Mouse (Mus musculus): ENCODE measurements around the gene Uba5. TPM values are rescaled to one million over a fixed set of nuclear protein-coding genes. Genes with fewer than 3 reads are reported as not detected.
A peak's percentile ranks its signal among the peaks of the same experiment; 100 is the strongest.

Gene Uba5
- polyA plus RNA-seq, 1 experiment: 19.1 TPM

- H3K4me1 ChIP-seq (replicated peaks; ENCODE audit: control insufficient read depth, insufficient read depth, low read length): no peaks in the 10 kb centered on the region
- H3K27ac ChIP-seq (ENCODE audit: control insufficient read depth, insufficient read depth, low read length): no peak overlapping the region
- DNase-seq: no peak
- no peaks in the 10 kb centered on the region for H3K27me3 ChIP-seq (ENCODE audit: control insufficient read depth, insufficient read depth, low read length)
- no peak overlapping the region for H3K4me3 ChIP-seq (ENCODE audit: control insufficient read depth, insufficient read depth, low read length)
- WGBS: 90% methylated on average over 8 of the region's 8 CpGs
- TF ChIP-seq CTCF (IDR thresholded peaks at IDR 0.05; ENCODE audit: borderline replicate concordance, control insufficient read depth, extremely low read depth, insufficient read depth, low read length, poor library complexity) (no peak), POLR2A (IDR thresholded peaks at IDR 0.05; ENCODE audit: control insufficient read depth, extremely low read depth, insufficient read depth, low read length, poor library complexity) (no peak)
- H3K36me3 ChIP-seq (ENCODE audit: control insufficient read depth, insufficient read depth, low read length): no peaks in the 10 kb centered on the region
Measured at GRCm38 (mm10) chr9:104070863-104071604, 8.1 kb upstream of the Uba5 start.

- WGBS: 86% methylated on average over 4 of the region's 4 CpGs
- no peak for DNase-seq
- no peak overlapping the region for H3K4me3 ChIP-seq (ENCODE audit: control insufficient read depth, insufficient read depth, low read length)
- no peaks in the 10 kb centered on the region for H3K36me3 ChIP-seq (ENCODE audit: control insufficient read depth, insufficient read depth, low read length)
- TF ChIP-seq POLR2A (IDR thresholded peaks at IDR 0.05; ENCODE audit: control insufficient read depth, extremely low read depth, insufficient read depth, low read length, poor library complexity) (no peak), CTCF (IDR thresholded peaks at IDR 0.05; ENCODE audit: borderline replicate concordance, control insufficient read depth, extremely low read depth, insufficient read depth, low read length, poor library complexity) (no peak)
- no peaks in the 10 kb centered on the region for H3K4me1 ChIP-seq (replicated peaks; ENCODE audit: control insufficient read depth, insufficient read depth, low read length)
- H3K27ac ChIP-seq (ENCODE audit: control insufficient read depth, insufficient read depth, low read length): no peak overlapping the region
- H3K27me3 ChIP-seq (ENCODE audit: control insufficient read depth, insufficient read depth, low read length): no peaks in the 10 kb centered on the region
Measured at GRCm38 (mm10) chr9:104070241-104070640, 7.3 kb upstream of the Uba5 start.

GRCm38 (mm10) chr9:104064571-104064970 is 1.6 kb upstream of the Uba5 start:
- H3K27me3 ChIP-seq (ENCODE audit: control insufficient read depth, insufficient read depth, low read length): no peaks in the 10 kb centered on the region
- TF ChIP-seq CTCF (IDR thresholded peaks at IDR 0.05; ENCODE audit: borderline replicate concordance, control insufficient read depth, extremely low read depth, insufficient read depth, low read length, poor library complexity) (no peak), POLR2A (IDR thresholded peaks at IDR 0.05; ENCODE audit: control insufficient read depth, extremely low read depth, insufficient read depth, low read length, poor library complexity) (no peak)
- no peaks in the 10 kb centered on the region for H3K36me3 ChIP-seq (ENCODE audit: control insufficient read depth, insufficient read depth, low read length)
- WGBS: 27% methylated on average over 1 of the region's 1 CpGs
- no peak for DNase-seq
- no peak overlapping the region for H3K4me3 ChIP-seq (ENCODE audit: control insufficient read depth, insufficient read depth, low read length)
- H3K4me1 ChIP-seq (replicated peaks; ENCODE audit: control insufficient read depth, insufficient read depth, low read length): peaks cover 6% of the 10 kb centered on the region
- H3K27ac ChIP-seq (ENCODE audit: control insufficient read depth, insufficient read depth, low read length): no peak overlapping the region

GRCm38 (mm10) chr9:104063244-104063961 is 469 bp upstream of the Uba5 start, which contains the start of gene Acad11:
TSS of gene Acad11 (plus strand) at chr9:104063377.
- Histone ChIP-seq H3K36me3 (ENCODE audit: control insufficient read depth, insufficient read depth, low read length) (no peaks in the 10 kb centered on the region), H3K27me3 (ENCODE audit: control insufficient read depth, insufficient read depth, low read length) (no peaks in the 10 kb centered on the region), H3K4me3 (ENCODE audit: control insufficient read depth, insufficient read depth, low read length) (peak within 1 kb of the TSS; percentile 99), H3K4me1 (replicated peaks; ENCODE audit: control insufficient read depth, insufficient read depth, low read length) (peaks cover 6% of the 10 kb centered on the region), H3K27ac (ENCODE audit: control insufficient read depth, insufficient read depth, low read length) (peak within 1 kb of the TSS; percentile 18; the same call in 1 of the 2 replicates)
- WGBS: under 1% methylated on average over 30 of the region's 30 CpGs
- TF ChIP-seq POLR2A (IDR thresholded peaks at IDR 0.05; ENCODE audit: control insufficient read depth, extremely low read depth, insufficient read depth, low read length, poor library complexity): no peak
- TF ChIP-seq CTCF (IDR thresholded peaks at IDR 0.05; ENCODE audit: borderline replicate concordance, control insufficient read depth, extremely low read depth, insufficient read depth, low read length, poor library complexity): no peak
- peak; percentile 75 for DNase-seq

- WGBS: 96% methylated on average over 6 of the region's 6 CpGs
- Histone ChIP-seq H3K27me3 (ENCODE audit: control insufficient read depth, insufficient read depth, low read length) (no peaks in the 10 kb centered on the region), H3K36me3 (ENCODE audit: control insufficient read depth, insufficient read depth, low read length) (peaks cover 65% of the 10 kb centered on the region), H3K4me3 (ENCODE audit: control insufficient read depth, insufficient read depth, low read length) (no peak overlapping the region), H3K27ac (ENCODE audit: control insufficient read depth, insufficient read depth, low read length) (no peak overlapping the region), H3K4me1 (replicated peaks; ENCODE audit: control insufficient read depth, insufficient read depth, low read length) (no peaks in the 10 kb centered on the region)
- TF ChIP-seq CTCF (IDR thresholded peaks at IDR 0.05; ENCODE audit: borderline replicate concordance, control insufficient read depth, extremely low read depth, insufficient read depth, low read length, poor library complexity) (no peak), POLR2A (IDR thresholded peaks at IDR 0.05; ENCODE audit: control insufficient read depth, extremely low read depth, insufficient read depth, low read length, poor library complexity) (no peak)
- DNase-seq: no peak
Measured at GRCm38 (mm10) chr9:104051028-104051427, 11.9 kb downstream of the Uba5 start.

- no peaks in the 10 kb centered on the region for H3K27me3 ChIP-seq (ENCODE audit: control insufficient read depth, insufficient read depth, low read length)
- TF ChIP-seq POLR2A (IDR thresholded peaks at IDR 0.05; ENCODE audit: control insufficient read depth, extremely low read depth, insufficient read depth, low read length, poor library complexity) (no peak), CTCF (IDR thresholded peaks at IDR 0.05; ENCODE audit: borderline replicate concordance, control insufficient read depth, extremely low read depth, insufficient read depth, low read length, poor library complexity) (no peak)
- no peak overlapping the region for H3K4me3 ChIP-seq (ENCODE audit: control insufficient read depth, insufficient read depth, low read length)
- WGBS: 96% methylated on average over 4 of the region's 4 CpGs
- H3K27ac ChIP-seq (ENCODE audit: control insufficient read depth, insufficient read depth, low read length): no peak overlapping the region
- no peak for DNase-seq
- H3K36me3 ChIP-seq (ENCODE audit: control insufficient read depth, insufficient read depth, low read length): peaks cover 18% of the 10 kb centered on the region
- no peaks in the 10 kb centered on the region for H3K4me1 ChIP-seq (replicated peaks; ENCODE audit: control insufficient read depth, insufficient read depth, low read length)
Measured at GRCm38 (mm10) chr9:104043676-104044075, 19.3 kb downstream of the Uba5 start.

Measured in thymus, adult 2 months (tissue).